Mouse (Mus musculus) NIH3T3 (cell line): ENCODE measurements at regions not wholly inside any gene's neighbourhood (a gene's known extent, or its start where the extent isn't known, plus 50 kb on each side); places are given as distances from the start of the nearest gene placed in this dataset.

Experiments used
- DNase-seq: peaks from one replicate; pipeline ENCODE4 v3.0.0-alpha.2; 2012; ENCODE audit warnings: low read depth

DNA sequence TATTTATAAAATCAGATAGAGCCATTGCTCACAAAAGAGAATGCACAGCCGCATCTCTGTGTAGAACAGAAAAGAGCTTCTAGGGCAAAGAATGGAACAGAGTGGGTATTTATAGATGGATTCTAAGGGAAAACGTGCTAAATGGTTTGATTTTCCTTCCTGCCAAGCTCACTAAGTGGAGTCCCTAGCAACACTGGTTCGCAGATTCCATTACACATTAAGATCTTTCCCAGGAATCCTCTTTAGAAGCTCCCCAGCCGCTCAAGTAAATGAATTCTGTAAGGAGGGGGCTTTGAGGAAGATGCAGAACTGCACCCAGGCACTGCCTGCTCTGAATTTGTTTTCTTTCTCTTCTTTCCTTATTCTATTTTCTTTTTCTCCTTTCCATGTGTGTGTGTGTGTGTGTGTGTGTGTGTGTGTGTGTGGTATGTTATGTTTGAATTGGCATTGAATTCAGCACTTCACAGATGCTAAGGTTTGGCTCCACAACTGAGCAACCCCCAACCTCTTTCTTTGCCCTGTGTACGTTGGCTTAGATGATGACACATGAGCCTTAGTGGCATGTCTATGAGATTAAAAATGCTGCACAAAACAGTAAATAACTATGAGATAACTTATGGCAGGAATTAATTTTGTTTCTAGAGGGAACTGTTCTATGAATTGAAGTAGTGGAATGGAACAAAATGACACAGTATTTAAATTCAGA lies 450.5 kb downstream of the Arl4a start:
- no peak for DNase-seq

DNA sequence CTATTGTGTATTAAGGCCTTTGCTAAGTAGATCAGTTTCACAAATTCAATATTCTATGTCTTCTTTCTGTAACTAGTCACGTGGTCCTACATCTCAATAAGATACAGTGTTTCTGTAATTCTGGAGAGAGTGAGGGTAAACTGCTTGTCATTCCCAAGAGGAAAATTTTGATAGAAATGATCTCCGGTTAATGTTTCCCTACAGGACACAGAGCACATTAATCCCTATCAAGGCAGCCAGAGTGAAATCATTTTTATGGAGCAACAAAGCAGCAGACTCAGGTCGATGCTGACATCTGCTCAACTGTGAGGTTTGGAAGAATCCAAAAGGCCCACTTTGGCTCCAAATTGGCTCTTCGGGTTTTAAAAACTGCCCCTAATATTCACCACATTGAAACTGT lies 451.7 kb downstream of the Arl4a start:
- DNase-seq = no peak

DNA sequence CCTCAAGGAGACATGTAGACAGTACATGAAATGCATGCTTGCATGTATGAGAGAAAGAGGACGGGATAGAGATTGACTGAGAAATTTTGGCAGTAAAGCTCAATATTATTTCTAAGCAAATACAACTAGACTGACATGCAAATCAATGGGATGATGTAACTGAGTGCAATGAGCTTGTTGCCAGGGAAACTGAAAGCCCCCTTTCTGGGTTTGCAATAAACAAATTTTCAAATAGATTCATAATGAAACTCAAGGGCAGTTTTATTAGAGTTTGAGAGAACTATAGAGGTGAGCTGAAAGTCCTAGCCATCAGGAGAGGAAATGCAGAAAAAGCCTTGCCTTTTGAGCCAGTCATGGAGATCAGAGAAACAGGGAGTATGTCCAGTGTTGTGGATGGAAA lies 460.2 kb downstream of the Arl4a start:
- no peak for DNase-seq

DNA sequence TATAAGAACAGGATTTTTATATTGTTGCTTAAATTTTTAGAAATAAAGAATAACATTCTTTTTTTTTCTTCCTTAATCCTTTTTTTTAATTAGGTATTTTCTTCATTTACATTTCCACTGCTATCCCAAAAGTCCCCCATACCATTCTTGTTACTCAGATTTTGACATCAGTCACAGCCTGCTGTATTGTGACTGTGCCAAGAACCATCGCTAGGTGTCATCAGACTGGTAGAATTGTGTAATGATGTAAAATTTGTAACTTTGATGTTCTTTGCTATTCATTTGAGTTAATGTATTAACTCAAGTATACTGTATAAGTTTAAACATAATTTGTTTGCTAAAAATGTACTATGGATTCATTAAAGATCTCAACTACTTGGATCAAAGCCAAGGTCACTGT lies 465.0 kb downstream of the Arl4a start:
- no peak for DNase-seq

DNA sequence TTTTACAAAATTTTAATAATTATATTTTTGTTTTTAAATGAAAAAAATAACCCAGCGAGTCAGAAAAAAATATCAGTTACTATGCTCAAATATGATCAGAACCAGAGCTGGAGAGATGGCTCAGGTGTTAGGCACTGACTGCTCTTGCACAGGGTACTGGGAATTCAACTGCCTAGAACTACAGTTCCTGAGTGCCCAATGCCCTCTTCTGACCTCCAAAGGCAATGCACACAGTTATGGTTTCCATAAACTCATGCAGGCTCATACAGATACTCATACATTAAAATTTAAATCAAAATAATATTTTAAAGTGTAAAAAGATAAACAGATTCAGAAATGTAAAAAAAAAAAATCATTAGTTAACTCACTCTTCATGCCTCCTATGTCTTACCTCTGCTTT lies 465.7 kb downstream of the Arl4a start:
- DNase-seq = no peak

DNA sequence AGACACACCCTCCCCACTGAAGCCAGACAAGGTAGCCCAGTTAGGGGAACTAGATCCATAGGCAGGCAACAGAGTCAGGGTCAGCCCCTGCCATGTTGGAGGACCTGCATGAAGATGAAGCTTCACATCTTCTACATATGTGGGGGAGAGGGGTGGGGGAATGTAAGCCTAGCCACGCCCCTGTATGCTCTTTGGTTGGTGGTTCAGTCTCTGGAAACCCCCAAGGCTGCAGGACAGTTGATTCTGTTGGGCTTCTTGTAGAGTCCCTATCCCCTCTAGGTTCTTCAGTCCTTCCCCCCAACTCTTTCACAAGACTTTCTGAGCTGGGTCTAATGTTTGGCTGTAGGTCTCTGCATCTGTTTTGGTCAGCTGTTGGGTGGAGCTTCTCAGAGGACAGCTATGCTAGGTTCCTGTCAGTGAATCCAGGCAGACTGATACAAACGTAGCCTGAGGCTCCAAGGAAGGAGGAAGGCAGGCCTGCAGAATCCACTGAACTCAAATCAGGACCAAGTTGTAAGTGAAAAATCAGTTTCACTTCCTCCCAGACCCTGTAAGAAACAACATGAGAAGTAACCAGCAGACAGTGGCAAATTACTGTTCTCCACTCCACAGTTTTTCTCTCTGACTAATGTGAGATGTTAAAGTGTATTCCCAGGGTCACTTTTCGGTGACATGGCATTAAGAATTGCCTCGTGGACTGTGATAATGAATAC lies 476.9 kb downstream of the Arl4a start:
- DNase-seq = no peak

DNA sequence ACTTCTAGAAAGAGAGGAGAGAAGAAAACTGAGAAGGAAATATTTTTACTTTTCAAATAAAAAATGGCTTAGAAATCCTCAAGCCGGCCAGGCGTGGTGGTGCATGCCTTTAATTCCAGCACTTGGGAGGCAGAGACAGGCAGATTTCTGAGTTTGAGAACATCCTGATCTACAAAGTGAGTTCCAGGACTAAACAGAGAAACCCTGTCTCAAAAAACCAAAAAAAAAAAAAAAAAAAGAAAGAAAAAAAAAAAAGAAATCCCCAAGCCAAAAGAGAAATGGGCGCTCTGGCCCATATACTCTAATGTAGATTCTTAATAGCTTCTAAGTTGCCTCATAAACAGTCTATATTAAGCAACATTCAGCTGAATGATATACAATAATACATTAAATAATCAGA lies 479.3 kb downstream of the Arl4a start:
- no peak for DNase-seq

DNA sequence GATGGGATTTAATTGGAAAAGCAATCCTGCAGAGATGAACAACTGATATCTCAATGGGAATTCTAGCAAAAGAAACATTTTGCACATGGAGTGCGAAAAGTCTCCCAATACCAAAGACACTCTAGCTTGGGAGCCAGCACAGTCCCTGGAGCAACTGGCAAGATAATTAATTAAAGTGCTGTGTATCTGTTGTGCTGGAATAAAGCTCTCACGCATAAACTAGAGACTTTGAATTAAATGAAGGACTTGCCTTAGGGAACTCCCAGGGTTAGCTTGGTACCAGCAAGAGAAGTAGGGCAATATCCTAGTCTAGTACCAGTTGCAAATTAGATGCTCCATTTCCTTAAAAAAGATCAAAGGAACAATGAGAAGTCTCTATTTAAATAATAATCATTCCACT lies 501.5 kb downstream of the Arl4a start:
- no peak for DNase-seq

DNA sequence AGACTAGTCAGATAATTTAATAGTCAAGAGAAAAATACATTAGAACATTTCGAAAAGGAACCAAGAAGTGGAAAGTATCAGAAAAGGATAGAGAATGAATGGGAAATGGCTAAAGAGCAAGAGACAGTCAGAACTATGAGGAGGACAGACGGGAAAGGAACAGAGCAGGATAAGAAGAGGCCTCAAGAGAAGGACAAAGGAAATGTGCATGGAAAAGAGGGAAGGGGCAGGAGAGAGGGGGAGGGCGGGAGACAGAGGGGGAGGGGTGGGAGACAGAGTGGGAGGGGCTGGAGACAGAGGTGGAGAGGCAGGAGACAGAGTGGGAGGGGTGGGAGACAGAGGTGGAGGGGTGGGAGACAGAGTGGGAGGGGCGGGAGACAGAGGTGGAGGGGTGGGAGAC lies 509.7 kb downstream of the Arl4a start:
- DNase-seq = no peak

DNA sequence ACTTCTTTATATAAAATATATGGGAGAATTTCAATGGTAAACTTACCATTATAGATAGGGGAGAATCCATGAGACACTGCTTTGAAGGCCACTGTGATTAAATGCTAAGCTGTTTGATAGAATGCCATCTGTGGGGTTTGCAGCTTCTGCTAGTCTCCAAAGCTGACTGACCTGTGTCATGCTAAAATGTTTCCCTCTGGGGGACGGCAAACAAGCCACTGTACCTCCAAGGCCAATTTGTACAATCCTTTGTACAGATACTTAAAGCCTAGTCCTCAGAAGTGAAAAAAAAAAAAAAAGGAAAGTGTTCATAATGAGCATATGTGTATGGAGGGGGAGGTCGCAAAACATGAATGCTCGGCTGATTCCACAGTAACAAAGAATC lies 510.6 kb downstream of the Arl4a start:
- no peak for DNase-seq

DNA sequence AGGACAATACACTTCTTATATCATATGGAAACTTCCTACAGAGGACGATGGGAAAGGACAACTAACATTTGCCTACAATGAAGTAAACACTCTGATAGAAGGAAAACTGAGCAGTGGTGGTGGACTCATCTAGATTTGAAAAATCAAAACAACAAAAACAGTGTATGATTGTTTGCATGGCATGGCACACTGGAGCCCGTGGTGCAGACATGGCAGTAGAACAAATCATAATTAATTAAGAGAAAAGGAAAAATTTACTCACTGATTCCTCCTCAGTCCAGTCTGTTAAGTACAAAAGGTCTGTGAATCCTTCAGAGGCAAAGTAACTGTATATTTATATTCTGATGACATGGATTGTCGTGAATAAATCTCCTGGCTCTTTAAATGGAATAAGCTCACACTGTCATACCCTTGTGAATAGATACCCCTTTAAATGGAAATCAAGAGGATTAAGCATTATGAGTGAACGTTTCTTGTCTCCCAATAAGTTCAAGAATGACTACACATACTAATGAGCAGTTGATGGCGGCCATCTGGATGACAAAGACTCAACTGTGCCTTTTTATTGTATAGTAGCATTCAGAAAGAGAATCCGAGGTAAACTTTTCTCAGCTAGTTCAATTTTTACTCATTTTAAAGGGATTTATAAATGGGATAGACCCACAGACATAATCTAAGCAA lies 511.1 kb downstream of the Arl4a start:
- no peak for DNase-seq

DNA sequence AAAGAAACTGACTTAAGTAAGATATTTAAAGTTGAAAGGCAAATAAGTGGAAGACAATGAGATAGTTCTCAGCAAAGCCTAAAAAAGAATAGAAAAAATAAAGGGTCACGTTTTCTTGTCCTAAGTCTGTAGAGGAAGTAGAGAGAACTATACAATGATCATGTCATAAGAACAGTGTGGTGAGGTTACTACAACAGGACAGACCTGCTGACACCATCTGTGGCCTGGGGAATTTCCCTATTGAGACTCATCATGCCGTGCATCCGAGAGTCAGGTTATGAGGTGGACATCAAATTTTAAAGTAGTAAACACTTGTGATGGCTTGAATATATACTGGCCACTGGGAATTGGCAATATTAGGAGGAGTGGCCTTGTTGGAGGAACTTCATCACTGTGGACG lies 522.1 kb downstream of the Arl4a start:
- DNase-seq = no peak

DNA sequence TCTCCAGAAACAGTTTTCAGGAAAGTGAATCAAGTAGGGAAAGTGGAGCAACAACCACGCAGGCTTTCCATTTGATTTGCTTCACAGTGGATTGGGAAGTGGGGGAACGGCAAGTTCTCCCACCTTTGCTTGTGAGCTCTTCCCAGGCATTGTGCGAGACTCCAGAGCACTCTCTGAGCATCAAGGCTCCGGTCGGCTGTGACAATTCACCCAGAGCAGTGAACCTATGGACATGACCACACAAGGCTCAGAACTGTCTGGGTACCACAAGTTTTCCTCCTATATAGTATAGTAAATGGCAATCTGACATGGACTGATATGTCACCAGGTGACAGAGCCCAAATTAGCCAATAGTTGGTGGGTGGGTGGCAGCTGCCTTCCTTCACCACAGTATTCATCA lies 527.0 kb downstream of the Arl4a start:
- no peak for DNase-seq

DNA sequence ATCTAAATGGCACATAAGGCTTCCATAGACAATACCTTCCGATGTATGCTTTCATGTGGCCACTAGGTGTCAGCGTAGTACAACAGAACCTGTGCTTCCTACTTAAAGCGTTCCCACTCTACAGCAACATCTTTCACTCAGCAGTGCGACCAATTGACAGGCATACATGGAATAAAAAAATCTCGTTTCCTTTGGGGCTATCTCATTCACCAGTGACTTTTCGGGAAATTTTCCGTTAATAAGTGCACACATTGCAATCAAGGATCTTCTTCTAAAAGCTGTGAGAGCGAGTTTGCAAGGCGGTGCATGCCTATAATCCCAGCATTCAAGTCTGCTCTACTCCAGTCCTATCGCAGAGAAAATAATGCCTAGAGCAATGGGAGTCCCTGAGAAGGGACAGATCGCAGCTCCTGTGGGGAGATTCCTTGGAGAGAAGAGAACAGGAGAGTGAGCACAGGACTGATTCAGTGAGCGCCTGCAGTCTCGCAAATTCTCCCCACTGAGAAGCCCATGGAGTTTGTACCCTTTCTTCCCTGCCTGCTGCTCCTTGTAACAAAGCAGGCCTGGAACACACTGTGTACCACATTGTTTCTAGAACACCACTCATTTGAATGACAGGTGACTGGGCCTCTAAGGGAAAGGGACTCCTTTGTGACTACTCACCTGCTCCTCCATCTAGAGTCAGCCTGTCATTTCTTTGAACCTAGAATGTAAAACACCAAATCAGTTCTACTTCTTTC lies 527.6 kb downstream of the Arl4a start:
- peak; percentile 82 for DNase-seq

DNA sequence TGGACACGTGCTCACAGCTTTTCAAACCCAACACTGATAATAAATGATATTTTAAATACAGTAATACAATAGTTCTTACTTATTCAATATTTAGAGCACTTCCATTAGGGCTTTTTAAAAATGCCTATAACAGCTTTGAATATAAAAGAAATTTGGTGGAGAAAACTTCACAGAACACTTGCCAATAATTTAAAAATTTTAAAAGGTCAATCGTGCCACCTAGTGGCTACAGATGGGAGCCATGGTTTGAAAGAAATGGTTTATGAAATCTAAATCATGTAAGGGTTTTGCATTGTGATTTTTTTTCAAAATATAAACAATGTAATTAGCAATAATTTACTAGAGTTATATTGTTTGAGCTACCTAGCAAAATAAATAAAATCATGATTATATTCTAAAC lies 541.6 kb downstream of the Arl4a start:
- peak; percentile 60 for DNase-seq

DNA sequence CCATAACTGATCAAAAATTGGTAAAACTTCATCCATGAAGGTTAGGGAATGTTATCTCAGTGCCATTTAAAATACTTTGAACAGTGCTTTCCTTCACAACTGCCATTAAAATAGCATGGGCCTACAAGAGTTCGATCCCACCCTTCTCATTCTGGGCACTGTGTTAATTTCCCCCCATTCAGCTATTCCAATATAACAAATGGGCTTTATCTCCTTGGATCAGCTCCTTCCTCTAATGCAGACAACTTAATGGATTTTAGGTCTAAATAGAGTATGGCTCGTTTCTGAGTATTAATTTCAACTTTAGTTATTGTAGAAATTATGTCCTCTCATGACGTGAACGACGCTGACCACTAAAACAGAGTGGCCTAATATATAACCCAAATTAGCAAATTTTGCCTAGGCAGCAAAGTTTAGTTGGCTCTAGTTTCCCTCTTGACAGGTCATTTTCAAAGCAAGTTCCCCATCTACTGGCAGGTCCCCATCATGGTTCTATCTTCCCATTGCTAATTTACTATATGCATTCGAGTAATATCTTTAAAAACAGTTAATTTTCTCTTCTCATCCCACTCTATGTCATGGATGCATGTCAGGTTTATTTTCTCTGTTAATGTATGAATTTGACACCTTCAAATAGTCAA lies 544.1 kb downstream of the Arl4a start:
- DNase-seq = peak; percentile 25

DNA sequence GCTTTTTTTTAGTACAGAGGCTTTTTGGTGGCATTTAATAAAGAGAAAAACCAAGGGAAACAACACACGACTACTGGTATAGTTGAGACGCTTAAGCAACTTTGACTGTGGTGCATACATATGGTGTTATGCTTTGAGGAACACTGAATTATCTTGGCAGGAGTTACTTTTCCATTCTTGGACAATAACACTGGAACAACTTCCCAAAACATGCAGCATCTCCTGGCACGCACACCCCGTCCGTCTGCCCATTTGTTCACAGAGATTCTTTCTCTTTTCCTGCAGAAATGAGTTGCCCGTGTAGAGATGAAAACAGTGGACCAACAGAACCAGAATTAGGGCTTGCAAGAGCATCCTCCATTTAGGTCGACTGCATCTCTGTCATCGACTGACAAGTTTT lies 544.7 kb downstream of the Arl4a start:
- no peak for DNase-seq

DNA sequence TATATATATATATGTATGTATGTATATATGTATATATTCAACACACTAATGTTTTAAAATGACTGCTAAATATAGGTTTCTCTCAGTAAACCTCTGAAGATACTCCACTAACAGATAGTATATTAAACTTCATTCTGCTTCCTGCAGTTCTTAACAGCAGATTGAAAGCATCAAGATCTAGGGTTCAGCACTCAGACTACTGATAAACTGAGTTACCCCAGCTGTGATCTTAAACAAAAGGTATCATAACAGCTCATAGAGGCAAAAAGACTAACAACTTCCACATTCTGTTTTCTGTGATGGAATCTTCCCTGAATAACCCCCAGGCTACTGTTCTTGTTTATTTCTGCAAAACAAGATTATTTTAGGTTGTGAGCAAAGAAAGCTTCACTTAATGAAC lies 564.8 kb downstream of the Arl4a start:
- no peak for DNase-seq
